Mouse (Mus musculus) activated CD4-positive, CD25-positive, alpha-beta regulatory T cell, adult 4 months (primary cell): ENCODE measurements at regions not wholly inside any gene's neighbourhood (a gene's known extent, or its start where the extent isn't known, plus 50 kb on each side); places are given as distances from the start of the nearest gene placed in this dataset.
"Not testable (repeated sequence)": the region's sequence is repeated elsewhere in the genome, so short reads cannot be mapped to it uniquely, and the experiment has no call there.

ENCODE experiments used
- ATAC-seq: one replicate; pipeline ENCODE4 v1.8.0; 2017

DNA sequence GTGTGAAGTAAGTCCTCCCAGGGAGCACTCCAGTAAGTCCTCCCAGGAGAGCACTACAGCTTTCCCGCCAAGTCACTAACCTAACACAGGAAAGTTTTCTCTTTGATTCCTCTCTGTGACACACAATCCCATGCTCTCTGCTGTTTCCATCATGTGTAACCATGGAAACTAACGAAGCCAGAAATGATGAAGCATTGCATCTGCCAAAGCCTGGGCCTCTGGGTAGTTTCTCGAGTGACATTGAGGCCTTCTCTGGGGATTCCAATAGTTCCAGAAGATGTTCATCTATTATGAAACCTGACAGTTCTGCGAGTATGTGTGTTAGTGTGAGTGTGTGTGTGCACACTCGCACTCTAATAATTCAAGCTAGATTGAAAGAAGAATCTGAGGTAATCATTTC, 140.7 kb upstream of the Zfp637 start:
- ATAC-seq, result no peak

DNA sequence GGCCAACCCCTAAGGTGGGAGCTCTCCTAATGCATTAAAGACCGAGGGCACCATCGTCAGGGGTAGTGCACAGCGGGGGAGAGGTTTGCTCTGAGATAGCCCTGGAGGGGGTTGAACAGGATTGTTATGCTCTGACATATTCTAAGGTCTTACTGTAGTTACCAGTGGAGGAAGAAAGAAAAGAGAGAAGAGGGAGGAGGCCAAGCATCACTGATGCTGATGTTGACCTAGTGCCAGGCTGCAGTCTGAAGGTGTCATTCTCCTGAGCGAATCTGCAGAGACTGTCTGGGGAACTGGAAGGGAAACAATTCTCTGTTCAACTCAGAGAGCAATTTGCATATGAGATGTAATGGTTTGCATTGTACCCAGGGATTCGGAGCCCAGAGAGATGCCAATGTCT, 139.4 kb upstream of the Zfp637 start:
- no peak for ATAC-seq

DNA sequence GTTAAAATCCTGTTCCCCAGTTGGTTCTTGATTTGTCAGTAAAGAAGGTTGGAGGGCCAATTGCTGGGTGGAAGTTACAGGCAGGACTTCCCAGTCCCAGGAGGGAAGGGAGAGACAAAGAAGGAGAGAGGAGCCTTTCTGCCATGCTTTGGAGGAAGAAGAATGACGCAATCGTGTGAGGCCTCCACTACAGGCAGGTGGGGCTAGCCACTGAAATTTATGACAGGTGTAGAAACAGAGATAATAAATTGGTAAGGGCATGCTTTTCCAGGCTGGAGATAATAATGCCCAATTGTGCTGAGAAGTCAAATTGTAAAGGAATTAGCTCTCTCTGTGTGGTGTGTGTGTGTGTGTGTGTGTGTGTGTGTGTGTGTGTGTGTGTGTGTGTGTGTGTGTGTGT, 135.0 kb upstream of the Zfp637 start:
- no peak for ATAC-seq

DNA sequence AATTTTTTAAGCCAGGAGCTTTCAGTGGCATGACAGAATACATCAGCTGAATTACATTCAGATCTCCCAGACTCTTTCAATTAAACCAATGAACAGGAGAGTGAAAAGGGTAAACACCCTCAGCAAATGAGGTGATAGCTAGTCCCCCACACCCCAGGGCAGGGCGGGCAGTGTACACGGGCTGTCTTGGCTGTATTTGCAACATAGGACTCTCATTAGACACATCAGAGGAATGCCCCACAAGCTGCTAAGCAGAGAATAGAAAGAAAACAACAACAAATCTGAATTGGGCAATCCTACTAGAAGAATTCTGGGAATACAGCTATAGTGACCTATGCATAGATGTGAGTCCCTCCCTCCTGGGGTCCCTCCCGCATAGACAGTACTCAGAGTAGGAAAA, 131.8 kb upstream of the Zfp637 start:
- ATAC-seq, result no peak

DNA sequence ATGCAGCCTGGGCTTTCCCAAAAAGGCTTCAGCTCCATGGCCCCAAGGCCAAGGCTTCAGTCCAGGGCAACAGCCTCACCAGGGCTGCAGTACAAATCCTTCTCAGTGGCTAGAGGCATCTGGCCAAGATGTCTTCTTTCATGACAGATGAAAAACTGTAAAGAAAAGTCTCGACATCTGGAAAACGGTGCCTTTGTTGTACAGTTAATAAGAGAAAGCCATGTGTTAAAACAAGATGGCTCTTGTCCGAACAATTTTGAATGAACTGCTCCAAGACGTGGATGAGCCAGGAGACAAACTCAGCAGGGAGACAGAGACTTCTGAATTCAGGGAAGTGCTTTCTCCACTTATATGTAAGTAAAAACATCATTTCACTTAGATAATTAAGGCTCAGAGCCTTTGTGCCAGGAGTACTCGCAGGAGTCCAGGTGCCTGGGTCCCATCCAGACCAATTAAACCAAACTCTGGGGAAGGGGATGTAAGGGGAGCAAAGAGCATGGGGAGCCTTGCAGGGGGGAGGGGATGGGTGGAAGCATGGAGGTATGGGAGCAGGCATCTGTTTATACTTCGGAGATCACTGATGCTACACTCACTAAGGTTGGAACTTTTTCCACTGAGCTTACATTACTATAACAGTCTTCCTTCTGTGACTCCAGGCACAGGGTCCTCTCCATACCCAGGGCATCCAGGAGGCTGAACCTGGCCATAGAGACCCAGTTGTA, 125.8 kb upstream of the Zfp637 start:
- no peak for ATAC-seq

DNA sequence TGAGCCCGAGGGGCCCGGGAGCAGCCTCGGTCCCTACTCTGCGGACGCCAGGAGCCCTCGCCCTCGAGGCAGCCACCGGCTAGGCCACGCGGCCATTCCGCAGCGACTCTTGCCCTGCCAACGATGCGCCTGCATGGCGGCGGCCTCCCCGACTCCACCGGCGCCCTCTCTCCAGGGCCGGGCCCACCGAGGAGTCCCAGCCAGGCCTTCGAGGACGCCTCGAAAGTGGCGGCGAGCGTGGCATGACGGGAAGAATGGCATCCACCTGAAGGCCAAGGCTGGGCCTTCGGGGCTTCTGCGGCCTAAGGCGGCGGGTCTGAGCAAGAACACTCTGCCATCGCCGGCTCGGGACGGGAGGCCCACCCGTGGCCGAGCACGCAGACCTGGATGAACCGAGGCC, 124.6 kb upstream of the Zfp637 start:
- ATAC-seq, result not testable (repeated sequence)

DNA sequence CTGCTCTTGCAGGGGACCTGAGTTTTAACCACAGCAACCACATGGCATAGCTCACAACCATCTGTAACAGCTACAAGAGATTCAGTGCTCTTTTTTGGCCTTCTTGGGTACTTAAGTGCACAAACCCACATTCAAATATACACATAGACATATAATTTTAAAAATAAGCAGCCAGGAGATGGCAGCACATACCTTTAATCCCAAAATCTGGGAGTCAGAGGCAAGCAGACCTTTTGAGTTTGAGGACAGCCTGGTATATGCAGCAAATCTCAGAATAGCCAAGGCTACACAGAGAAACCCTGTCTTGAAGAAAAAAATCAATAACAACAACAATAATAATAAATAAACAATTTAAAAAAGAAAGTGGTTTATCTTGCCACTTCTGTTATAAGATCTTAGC, 88.6 kb upstream of the Zfp637 start:
- not testable (repeated sequence) for ATAC-seq

DNA sequence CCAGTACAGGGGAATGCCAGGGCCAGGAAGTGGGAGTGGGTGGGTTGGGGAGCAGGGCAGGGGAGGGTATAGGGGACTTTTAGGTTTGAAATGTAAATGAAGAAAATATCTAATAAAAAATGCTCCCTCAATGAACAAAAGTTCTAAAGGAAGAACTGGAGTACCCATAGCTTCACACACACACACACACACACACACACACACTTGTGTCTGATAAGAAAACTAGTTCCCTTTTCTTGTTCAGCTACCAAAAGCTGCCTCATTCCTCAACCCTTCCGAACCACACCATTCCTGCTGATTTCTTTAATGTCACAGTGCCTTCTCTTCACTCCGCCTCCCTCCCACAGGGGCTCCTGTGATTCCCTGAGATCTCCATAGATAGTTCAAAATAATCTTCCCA, 85.3 kb upstream of the Zfp637 start:
- not testable (repeated sequence) for ATAC-seq

DNA sequence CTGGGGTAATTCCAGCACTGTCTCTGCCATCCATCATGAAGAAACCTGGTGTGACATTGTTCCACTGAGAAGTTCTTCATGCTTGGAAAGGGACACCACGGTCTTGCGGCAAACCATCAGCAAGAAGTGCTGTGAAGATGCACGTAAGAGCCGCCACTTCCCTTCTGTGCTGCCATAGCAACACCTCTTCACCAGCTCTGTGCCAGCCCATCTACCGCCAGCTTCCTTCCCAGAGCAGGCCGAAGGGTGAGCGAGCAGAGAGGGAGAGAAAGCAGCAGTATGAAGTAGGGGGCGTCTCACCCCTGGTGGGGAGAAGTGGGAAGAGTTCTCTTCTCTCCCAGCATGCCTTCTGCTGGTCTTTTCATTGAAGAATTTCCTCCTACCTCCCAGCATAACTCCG, 84.8 kb upstream of the Zfp637 start:
- no peak for ATAC-seq

DNA sequence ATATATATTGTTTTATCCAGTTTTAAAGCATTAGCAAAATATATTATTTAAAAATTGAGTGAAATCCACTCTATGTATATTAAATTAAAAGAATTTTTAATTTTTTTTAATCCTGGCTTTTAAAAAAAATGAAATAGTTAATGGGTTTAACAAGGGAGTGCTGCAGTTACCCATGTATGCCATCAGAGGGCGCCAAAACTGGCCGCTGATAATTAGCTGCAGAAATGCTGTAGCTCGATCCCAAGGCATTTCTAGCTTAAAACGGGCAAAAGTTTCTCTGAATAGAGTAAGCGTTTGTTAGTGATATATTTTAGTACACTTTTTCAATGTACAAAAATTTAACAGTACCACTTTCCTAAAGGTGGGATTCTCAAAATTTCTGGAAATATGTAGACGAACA, 82.5 kb upstream of the Zfp637 start:
- not testable (repeated sequence) for ATAC-seq

DNA sequence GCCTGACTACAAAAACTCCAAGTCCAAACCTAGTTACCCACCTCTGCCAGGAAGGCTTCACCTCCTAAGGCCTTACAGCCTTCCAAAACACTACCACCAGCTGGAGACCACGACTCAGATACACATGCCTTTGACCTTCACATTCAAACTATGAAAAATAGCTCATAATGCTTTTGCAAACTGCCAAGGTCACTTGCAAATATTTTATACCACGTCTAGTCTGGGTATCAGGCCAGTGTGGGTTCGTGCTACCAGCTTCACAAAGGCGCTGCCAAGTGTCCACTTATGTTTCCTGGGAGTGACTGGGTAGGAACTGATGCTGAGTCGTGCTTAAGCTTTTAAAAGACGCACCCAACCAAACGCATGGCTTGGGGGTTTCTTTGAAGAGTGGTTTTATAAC, 69.5 kb upstream of the Zfp637 start:
- no peak for ATAC-seq

DNA sequence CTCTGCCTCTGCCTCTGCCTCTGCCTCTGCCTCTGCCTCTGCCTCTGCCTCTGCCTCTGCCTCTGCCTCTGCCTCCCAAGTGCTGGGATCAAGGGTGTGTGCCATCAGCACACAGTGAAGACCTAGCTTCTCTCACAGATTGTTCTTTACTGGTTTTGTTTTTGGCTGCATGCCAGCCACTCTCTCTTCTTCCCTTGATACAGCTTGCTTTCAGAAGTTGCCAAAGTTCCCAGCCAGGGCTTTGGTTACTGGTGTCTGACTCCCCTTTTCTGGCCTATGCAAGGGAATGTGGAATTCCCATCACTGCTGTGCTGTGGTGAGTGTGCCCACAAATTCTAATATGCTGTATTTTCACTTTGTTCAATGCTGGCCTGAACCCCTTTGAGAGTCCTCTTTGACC, 68.6 kb upstream of the Zfp637 start:
- no peak for ATAC-seq

DNA sequence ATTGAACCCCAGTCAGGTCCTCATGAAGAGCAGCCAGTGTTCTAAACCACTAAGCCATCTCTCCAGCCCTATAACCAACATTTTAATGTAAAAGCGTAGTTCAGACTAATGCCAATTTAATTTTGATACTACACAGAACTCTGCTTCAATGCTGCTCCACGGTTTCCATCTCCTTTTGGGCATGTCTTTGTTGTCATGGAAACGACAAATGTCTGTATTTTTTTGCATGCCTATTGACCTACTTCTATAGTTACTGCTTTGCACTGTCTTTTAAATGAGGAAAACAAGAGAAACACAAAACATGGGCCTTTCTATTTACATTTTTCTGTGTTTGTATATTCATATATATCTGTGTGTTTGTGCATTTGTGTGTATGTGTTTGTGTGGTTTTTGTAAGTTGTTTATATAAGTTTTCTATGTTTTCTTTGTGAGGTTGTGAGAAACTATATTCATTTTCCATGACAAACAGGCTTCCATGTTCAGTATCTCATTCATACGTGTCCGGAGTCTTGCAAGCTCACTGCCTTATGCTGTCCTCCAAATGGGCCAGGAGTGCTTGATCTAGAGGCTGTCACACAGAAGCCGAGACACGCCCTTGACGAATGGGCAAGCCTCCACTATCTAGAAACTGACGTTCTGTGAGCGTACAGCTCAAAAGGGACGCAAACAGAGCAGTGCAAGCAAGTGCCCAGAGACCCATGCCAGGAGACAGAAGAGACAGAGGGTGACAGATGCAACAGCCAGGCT, 65.5 kb upstream of the Zfp637 start:
- no peak for ATAC-seq

DNA sequence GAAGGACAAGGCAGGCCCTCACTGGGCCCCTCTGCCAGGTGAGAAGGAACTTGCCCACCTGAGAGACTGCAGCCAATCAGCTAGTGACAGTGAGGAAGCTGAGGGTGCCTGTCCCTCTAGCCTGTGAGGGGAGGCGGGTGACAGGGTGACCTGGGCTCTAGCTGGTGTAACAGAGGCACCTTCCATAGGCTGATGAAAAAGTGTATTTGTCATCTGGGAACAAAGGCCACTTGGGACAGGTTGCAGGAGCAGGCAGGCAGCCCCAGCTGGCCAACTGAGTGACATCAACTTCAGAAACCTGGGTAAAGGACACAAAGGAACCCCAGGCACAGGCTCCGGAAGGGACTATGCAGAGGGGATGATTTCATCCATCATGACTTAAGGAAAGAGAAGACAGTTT, 63.0 kb upstream of the Zfp637 start:
- no peak for ATAC-seq

DNA sequence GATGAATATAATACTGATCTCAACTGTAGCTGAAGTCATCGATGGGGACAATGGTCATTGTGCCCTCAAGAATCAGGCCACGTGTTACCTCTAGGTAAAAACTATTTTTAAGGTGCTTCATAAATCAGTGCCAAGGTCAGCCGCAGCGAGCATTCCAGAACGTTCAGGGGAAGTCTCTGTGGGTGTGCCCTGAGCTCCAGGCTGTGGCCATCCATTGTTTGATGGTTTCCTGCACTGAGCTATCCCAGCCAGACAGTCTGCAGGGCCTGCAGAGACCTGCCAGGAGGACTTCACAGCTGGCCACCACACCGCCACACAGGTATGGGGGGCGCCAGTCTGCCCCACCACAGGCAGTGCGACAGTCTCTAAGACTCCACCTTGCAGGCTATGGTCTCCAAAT, 62.5 kb upstream of the Zfp637 start:
- ATAC-seq, result no peak

DNA sequence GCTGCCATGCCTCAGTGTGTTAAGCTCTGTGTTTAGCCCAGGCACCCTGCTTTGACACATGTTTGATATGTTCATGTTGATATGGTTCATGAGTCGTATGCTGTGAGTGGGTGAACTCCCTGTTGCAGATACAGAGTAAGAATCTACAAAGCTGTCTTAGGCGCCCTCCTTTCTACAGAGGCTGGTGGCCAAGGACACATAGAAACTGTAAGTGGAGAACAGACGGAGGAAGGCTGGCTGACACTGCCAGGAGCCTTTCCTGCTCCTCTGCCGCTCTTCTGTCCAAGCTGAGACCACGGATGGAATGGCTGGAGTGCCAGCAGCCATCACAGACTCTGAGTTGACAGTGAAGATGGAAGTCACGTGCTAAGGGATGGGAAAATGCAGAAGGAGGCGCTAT, 62.0 kb upstream of the Zfp637 start:
- no peak for ATAC-seq

DNA sequence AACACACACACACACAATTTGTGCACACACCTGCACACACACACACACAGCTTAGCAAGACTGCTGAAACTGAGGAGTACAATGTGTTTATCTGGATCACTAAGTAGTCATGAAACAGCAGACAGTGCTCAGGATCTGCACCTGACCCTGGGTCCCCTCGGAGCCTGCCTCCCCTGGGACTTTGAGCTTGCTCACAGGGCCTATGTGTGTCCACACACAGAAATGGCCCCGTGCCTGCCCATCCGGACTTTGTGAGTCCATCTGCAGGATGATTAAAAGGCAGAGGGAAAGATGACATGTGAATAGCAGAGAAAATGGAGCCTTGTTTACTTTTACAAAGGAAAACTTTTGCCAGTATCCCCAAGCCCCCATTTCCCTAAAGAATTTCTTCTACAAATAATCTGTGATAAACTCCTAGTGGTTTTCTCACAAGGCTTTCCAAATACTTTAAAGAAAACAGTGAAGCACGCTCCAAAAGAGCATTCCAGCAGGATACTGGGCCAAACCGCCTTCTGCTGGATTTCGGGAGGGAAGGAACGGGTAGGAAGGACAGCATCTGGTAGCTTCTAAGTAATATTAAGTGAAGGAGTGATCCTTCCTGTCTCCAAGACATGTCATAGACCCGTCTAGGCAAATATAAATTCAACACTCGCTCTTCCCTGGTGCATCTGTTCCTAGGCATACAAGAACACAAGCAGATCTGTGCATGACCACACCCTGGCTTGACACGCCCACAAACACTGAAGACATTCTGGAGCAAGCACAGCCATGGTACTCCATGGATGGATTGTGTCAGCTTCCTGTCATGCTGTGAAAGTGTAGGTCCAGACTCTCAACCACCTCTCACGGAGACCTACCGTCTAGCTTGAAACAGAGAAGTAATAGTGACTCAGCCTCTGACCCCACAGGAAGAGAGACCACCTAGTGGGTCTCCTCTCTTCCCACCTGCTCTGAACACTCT, 52.1 kb upstream of the Zfp637 start:
- ATAC-seq, result no peak

DNA sequence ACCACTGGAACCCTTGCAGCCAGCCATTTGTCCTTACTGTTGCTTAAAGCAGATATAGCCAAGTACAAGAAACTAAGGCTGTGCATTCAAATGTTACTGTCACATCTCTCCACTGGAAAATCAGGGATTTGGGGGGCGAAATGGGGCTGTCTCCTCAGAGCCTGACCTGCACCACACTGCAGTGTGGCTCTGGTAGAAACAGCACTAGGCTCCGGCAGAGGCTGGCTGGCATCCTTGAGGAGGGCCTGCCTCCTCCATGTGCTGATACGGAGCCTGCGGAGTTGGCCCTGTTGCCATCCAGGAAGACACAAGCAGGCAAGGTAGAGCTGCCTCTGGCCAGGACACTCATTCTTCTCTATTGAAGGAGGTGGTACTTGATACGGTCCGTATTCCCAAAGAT, 50.4 kb upstream of the Zfp637 start:
- no peak for ATAC-seq
